Mouse (Mus musculus) forebrain, postnatal 0 days (tissue): Measurements from ENCODE around the gene Eid2. TPM values are rescaled to one million over a fixed set of nuclear protein-coding genes. Genes with fewer than 3 reads are reported as not detected.

ENCODE experiments used
- ATAC-seq: fragments of 200-750 bp; cut with Nextera tagmentation; 2 replicates; pipeline ENCODE4 v1.8.0; 2017; ENCODE audit warnings: mild to moderate bottlenecking, moderate library complexity
- DNase-seq: peaks from one replicate; pipeline ENCODE4 v3.0.0-alpha.2; 2015
- H3K27ac ChIP-seq: fragments of 300-500 bp; sonication (generic); 2 replicates; pipeline ENCODE4 v1.5.1; 2014; ENCODE audit warnings: low read depth, mild to moderate bottlenecking, antibody characterized with exemption, low read length, moderate library complexity, mixed read lengths
- H3K27me3 ChIP-seq: fragments of 300-500 bp; sonication (generic); 2 replicates; pipeline ENCODE4 v1.6.1; 2014; ENCODE audit warnings: mild to moderate bottlenecking, low read length, mixed read lengths; ENCODE audit not compliant: insufficient read depth
- H3K36me3 ChIP-seq: fragments of 300-500 bp; sonication (generic); 2 replicates; pipeline ENCODE4 v1.6.1; 2014; ENCODE audit warnings: mild to moderate bottlenecking, moderate library complexity; ENCODE audit not compliant: insufficient read depth
- H3K4me1 ChIP-seq: fragments of 300-500 bp; sonication (generic); 2 replicates; pipeline ENCODE4 v1.6.1; 2014; ENCODE audit warnings: antibody characterized with exemption; ENCODE audit not compliant: insufficient read depth
- H3K4me2 ChIP-seq: fragments of 300-500 bp; sonication (generic); 2 replicates; pipeline ENCODE4 v1.6.1; 2014; ENCODE audit warnings: low read depth, mild to moderate bottlenecking, moderate library complexity
- H3K4me3 ChIP-seq: fragments of 300-500 bp; sonication (generic); 2 replicates; pipeline ENCODE4 v1.5.1; 2014; ENCODE audit warnings: low read depth, low read length, mixed read lengths
- H3K9ac ChIP-seq: fragments of 300-500 bp; sonication (generic); 2 replicates; pipeline ENCODE4 v1.6.1; 2014; ENCODE audit warnings: mild to moderate bottlenecking
- H3K9me3 ChIP-seq: fragments of 300-500 bp; sonication (generic); 2 replicates; pipeline ENCODE4 v1.6.1; 2016; ENCODE audit warnings: low read length
- CTCF ChIP-seq: sonication (generic); IDR thresholded peaks from 2 replicates; pipeline ENCODE4 v1.5.1; 2016; ENCODE audit warnings: antibody characterized with exemption, control low read depth, low read depth
- WGBS: fragments of 180-500 bp; shearing (Covaris S2); extraction: QIAGEN DNeasy Blood & Tissue Kit; methylation state at CpG from one replicate; pipeline ENCODE4 v1.1.7; 2014; 5-methylcytosine and 5-hydroxymethylcytosine counted together
- polyA plus RNA-seq: library from polyadenylated mRNA; unstranded; fragments of >200 nt; fragmentation: Nextera tagmentation; extraction: Ambion mirVana; gene quantifications from 2 replicates; pipeline ENCODE4 v1.2.1, GENCODE M21; 2015
- total RNA-seq: library from RNA; depleted of rRNA; stranded (reverse); fragments of >200 nt; gene quantifications from 2 replicates; pipeline ENCODE4 v1.2.3, GENCODE M21; 2014

The Eid2 gene
- total and polyA plus RNA-seq, 2 experiments from 2014 or later, result 26.7 to 101 TPM

GRCm38 (mm10) chr7:28269355-28269754 lies 1.7 kb downstream of the Eid2 start:
- WGBS, result 92% methylated on average over 12 of the region's 12 CpGs
- no peaks in the 10 kb centered on the region for H3K4me1 ChIP-seq
- H3K27ac ChIP-seq, result no peak overlapping the region
- no peak overlapping the region for H3K4me2 ChIP-seq
- no peaks in the 10 kb centered on the region for H3K27me3 ChIP-seq
- H3K36me3 ChIP-seq, result peaks cover 11% of the 10 kb centered on the region
- H3K9ac ChIP-seq, result no peak overlapping the region
- peak; percentile 46 for TF ChIP-seq CTCF
- peak overlapping the region; percentile 97; the same call in 1 of the 2 replicates for H3K4me3 ChIP-seq
- ATAC-seq (no peak), DNase-seq (no peak)
- H3K9me3 ChIP-seq, result no peaks in the 10 kb centered on the region

- H3K4me1 ChIP-seq, result no peaks in the 10 kb centered on the region
- 69% methylated on average over 3 of the region's 3 CpGs for WGBS
- H3K9me3 ChIP-seq, result no peaks in the 10 kb centered on the region
- no peaks in the 10 kb centered on the region for H3K27me3 ChIP-seq
- ATAC-seq (no peak), DNase-seq (no peak)
- no peak overlapping the region for H3K27ac ChIP-seq
- TF ChIP-seq CTCF, result peak; percentile 41
- no peak overlapping the region for H3K4me3 ChIP-seq
- peaks cover 11% of the 10 kb centered on the region for H3K36me3 ChIP-seq
- no peak overlapping the region for H3K4me2 ChIP-seq
- no peak overlapping the region for H3K9ac ChIP-seq
These were observed 4.1 kb downstream of the Eid2 start for GRCm38 (mm10) chr7:28271761-28272160.

GRCm38 (mm10) chr7:28277237-28277614 lies 9.5 kb downstream of the Eid2 start:
- Histone ChIP-seq H3K27me3 (no peaks in the 10 kb centered on the region), H3K4me2 (no peak overlapping the region), H3K36me3 (peaks cover 11% of the 10 kb centered on the region), H3K4me3 (peak overlapping the region; percentile 76; the same call in 1 of the 2 replicates), H3K27ac (no peak overlapping the region), H3K4me1 (peaks cover 12% of the 10 kb centered on the region), H3K9ac (no peak overlapping the region), H3K9me3 (no peaks in the 10 kb centered on the region)
- ATAC-seq, result 0 out of 2 replicates have a peak, but pooled peaks have one; percentile 2
- DNase-seq, result no peak
- no peak for TF ChIP-seq CTCF
- WGBS, result 60% methylated on average over 8 of the region's 8 CpGs

DNA sequence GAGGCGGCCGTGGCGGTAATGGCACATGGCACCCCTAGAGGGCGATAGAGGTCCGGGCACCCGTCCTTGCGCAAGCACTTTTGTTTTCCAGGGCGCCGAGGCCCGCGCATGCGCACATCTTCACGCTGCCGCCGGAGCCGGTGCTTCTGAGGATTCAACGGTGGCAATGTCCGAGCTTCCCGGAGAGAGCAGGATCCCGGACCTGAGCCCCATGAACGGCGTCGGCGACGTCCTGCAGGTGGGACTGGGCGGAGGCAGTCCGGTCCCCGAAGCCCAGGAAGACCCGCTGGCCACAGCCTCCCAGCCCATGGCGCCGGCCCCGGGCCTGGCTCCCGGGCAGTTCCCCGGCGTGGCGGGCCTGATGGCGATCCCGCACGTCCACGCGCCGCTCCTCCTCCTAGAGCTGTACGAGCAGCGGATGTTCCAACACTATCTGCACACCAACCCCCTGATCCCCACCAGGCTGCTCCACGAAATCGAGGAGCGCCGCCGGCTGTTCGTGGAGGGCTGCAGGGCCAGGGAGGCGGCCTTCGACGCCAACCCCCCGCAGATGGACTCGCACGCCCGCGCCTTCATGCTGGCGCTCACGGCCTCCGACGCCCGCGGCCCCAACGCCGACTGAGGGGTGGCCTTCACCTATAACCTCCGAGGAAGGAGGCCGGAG lies 10.1 kb downstream of the Eid2 start, which contains the start of gene Eid2b:
Gene Eid2b (plus strand): TSS at position 125 of the 664 bp plus-strand sequence.
- peaks cover 9% of the 10 kb centered on the region for H3K36me3 ChIP-seq
- WGBS, result 6% methylated on average over 68 of the region's 68 CpGs
- ATAC-seq, result peak; percentile 65

GRCm38 (mm10) chr7:28278279-28278652 lies 10.6 kb downstream of the Eid2 start:
- Histone ChIP-seq H3K9me3 (no peaks in the 10 kb centered on the region), H3K27me3 (no peaks in the 10 kb centered on the region), H3K27ac (no peak overlapping the region; the same call in 1 of the 2 replicates), H3K4me1 (peaks cover 12% of the 10 kb centered on the region), H3K36me3 (0 out of 2 replicates have a peak, but pooled peaks cover 4% of the 10 kb centered on the region), H3K4me3 (peak overlapping the region; percentile 76), H3K9ac (peak overlapping the region; percentile 89), H3K4me2 (peak overlapping the region; percentile 70)
- no peak for TF ChIP-seq CTCF
- ATAC-seq, result no peak
- DNase-seq, result no peak
- 90% methylated on average over 7 of the region's 7 CpGs for WGBS

More for the DNA sequence above, 10.1 kb downstream of the Eid2 start, which contains the start of gene Eid2b:
- H3K9ac ChIP-seq, result peak within 1 kb of the TSS; percentile 89
- H3K4me3 ChIP-seq, result peak within 1 kb of the TSS; percentile 76
- H3K4me2 ChIP-seq, result peak within 1 kb of the TSS; percentile 70
- DNase-seq, result peak; percentile 97
- TF ChIP-seq CTCF, result peak; percentile 91
- H3K4me1 ChIP-seq, result peaks cover 12% of the 10 kb centered on the region
- H3K9me3 ChIP-seq, result no peaks in the 10 kb centered on the region
- peak within 1 kb of the TSS; percentile 79 for H3K27ac ChIP-seq
- H3K27me3 ChIP-seq, result no peaks in the 10 kb centered on the region

- no peak overlapping the region for H3K4me3 ChIP-seq
- ATAC-seq, result no peak
- no peaks in the 10 kb centered on the region for H3K9me3 ChIP-seq
- no peak for TF ChIP-seq CTCF
- H3K27me3 ChIP-seq, result no peaks in the 10 kb centered on the region
- H3K27ac ChIP-seq, result no peak overlapping the region
- H3K36me3 ChIP-seq, result no peaks in the 10 kb centered on the region
- no peak for DNase-seq
- H3K9ac ChIP-seq, result no peak overlapping the region
- WGBS, result 88% methylated on average over 7 of the region's 7 CpGs
- no peak overlapping the region for H3K4me2 ChIP-seq
- H3K4me1 ChIP-seq, result peaks cover 12% of the 10 kb centered on the region
These were observed 12.9 kb downstream of the Eid2 start for GRCm38 (mm10) chr7:28280630-28281029.

DNA sequence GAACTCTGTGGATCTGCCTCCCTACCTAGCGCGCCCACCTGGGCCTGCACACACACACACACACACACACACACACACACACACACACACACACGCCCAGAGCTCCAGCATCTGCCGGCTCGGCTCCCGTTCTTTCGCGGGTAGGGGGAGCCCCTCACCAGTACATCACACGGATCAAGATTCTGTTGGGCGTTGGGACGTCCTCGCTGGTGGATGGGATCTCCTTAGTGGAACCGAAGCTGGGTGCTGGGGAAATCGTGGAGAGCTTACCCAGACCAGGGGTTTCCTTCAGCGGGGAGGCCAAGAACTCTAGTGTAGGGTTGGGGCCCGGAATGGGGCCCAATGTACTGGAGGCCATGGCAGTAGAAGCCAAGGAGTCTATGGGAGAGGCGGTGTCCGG lies 22.5 kb downstream of the Eid2 start:
- no peaks in the 10 kb centered on the region for H3K36me3 ChIP-seq
- H3K4me3 ChIP-seq, result peak overlapping the region; percentile 26
- no peak overlapping the region for H3K27ac ChIP-seq
- TF ChIP-seq CTCF, result peak; percentile 47
- WGBS, result 3% methylated on average over 18 of the region's 18 CpGs
- DNase-seq (peak; percentile 39), ATAC-seq (peak; percentile 23; the same call in 1 of the 2 replicates)
- H3K9me3 ChIP-seq, result no peaks in the 10 kb centered on the region
- peak overlapping the region; percentile 46 for H3K4me2 ChIP-seq
- H3K9ac ChIP-seq, result no peak overlapping the region
- H3K27me3 ChIP-seq, result peaks cover 26% of the 10 kb centered on the region
- no peaks in the 10 kb centered on the region for H3K4me1 ChIP-seq
